Mouse (Mus musculus): ENCODE data around the gene Tmed5. TPM values are rescaled to one million over a fixed set of nuclear protein-coding genes. Genes with fewer than 3 reads are reported as not detected.

Tmed5 gene
- polyA plus RNA-seq (2011; ENCODE audit: insufficient read depth, insufficient read length, low read depth, missing spikeins), result 34.3 and 37.0 TPM in 2 replicates

DNA sequence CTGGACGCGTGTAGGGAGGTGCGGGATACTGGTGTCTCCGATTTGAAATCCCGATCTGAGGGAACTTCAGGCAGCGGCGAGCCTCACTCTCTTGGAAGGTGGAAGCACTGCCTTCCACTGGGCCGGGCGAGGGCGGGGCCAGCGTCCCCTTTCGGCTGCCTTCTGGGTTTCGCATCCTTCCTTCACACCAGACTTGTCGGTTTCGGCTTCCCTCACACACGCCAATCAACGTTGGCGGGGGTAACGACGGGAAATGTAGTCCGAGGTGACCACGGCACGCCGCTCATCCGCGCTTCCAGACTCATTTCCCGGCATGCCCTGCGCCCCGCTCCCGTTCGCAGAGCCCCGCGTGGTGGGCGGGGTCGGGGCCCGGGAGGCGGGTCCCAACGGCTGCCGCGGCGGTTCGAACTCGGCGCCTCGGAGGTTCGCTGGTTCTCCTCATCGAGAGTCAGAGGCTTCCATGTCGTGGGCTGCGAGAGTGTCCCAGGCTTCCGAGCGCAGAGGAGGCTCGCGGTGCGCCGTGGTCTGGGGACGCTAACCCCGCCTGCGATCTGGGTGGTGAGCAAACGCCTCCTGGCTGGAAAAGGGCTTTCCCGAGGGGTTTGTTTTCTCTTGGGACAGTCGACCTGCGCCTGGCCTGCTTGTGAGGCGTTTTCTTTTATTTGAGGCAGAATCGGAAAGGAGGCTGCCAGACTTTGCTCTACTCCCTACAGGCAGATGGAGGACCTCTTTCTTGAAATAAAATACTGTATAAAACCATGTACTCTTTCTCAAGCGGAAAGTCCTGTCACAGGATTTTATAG, at the start of gene Tmed5, which contains the start of gene Ccdc18:
Gene Tmed5 (minus strand): TSS at position 180 of the 803 bp plus-strand sequence.
Gene Ccdc18 (plus strand): TSS at position 435 of the 803 bp plus-strand sequence.
- Histone ChIP-seq H3K27me3 (ENCODE audit: control insufficient read depth, insufficient read depth, low read length, poor library complexity, severe bottlenecking) (no peaks in the 10 kb centered on the region), H3K27ac (ENCODE audit: insufficient read depth, low read length) (peak within 1 kb of the TSS; percentile 77), H3K9me3 (replicated peaks; ENCODE audit: control insufficient read depth, insufficient read depth, low read length, poor library complexity, severe bottlenecking) (no peaks in the 10 kb centered on the region), H3K9ac (ENCODE audit: low read depth, poor library complexity, severe bottlenecking) (peak within 1 kb of the TSS; percentile 82), H3K4me3 (ENCODE audit: low read depth, low read length) (peak within 1 kb of the TSS; percentile 89), H3K4me1 (ENCODE audit: control insufficient read depth, insufficient read depth, low read length) (no peaks in the 10 kb centered on the region), H3K36me3 (ENCODE audit: control insufficient read depth, insufficient read depth, low read length, poor library complexity, severe bottlenecking) (peaks cover 13% of the 10 kb centered on the region)
- peak; percentile 79 for TF ChIP-seq POLR2A (IDR thresholded peaks at IDR 0.05; ENCODE audit: insufficient read depth, low read length)
- TF ChIP-seq EP300 (IDR thresholded peaks at IDR 0.05; ENCODE audit: insufficient read depth, low read depth, low read length), result no peak

GRCm38 (mm10) chr5:108163695-108164094, 31.3 kb upstream of the Tmed5 start:
- TF ChIP-seq POLR2A (IDR thresholded peaks at IDR 0.05; ENCODE audit: insufficient read depth, low read length), result no peak
- TF ChIP-seq CTCF (IDR thresholded peaks at IDR 0.05; ENCODE audit: low read depth, low read length), result peak; percentile 14
- no peaks in the 10 kb centered on the region for H3K27me3 ChIP-seq (ENCODE audit: control insufficient read depth, insufficient read depth, low read length, poor library complexity, severe bottlenecking)
- H3K9me3 ChIP-seq (replicated peaks; ENCODE audit: control insufficient read depth, insufficient read depth, low read length, poor library complexity, severe bottlenecking), result no peaks in the 10 kb centered on the region
- no peak overlapping the region for H3K27ac ChIP-seq (ENCODE audit: insufficient read depth, low read length)
- no peak overlapping the region for H3K4me3 ChIP-seq (ENCODE audit: low read depth, low read length)
- no peaks in the 10 kb centered on the region for H3K36me3 ChIP-seq (ENCODE audit: control insufficient read depth, insufficient read depth, low read length, poor library complexity, severe bottlenecking)
- no peak overlapping the region for H3K9ac ChIP-seq (ENCODE audit: low read depth, poor library complexity, severe bottlenecking)
- no peaks in the 10 kb centered on the region for H3K4me1 ChIP-seq (ENCODE audit: control insufficient read depth, insufficient read depth, low read length)

GRCm38 (mm10) chr5:108160796-108161195, 28.4 kb upstream of the Tmed5 start:
- Histone ChIP-seq H3K27me3 (ENCODE audit: control insufficient read depth, insufficient read depth, low read length, poor library complexity, severe bottlenecking) (no peaks in the 10 kb centered on the region), H3K27ac (ENCODE audit: insufficient read depth, low read length) (no peak overlapping the region), H3K9me3 (replicated peaks; ENCODE audit: control insufficient read depth, insufficient read depth, low read length, poor library complexity, severe bottlenecking) (no peaks in the 10 kb centered on the region), H3K4me1 (ENCODE audit: control insufficient read depth, insufficient read depth, low read length) (no peaks in the 10 kb centered on the region), H3K36me3 (ENCODE audit: control insufficient read depth, insufficient read depth, low read length, poor library complexity, severe bottlenecking) (no peaks in the 10 kb centered on the region; the same call in 1 of the 2 replicates), H3K4me3 (ENCODE audit: low read depth, low read length) (no peak overlapping the region), H3K9ac (ENCODE audit: low read depth, poor library complexity, severe bottlenecking) (no peak overlapping the region)
- TF ChIP-seq POLR2A (IDR thresholded peaks at IDR 0.05; ENCODE audit: insufficient read depth, low read length) (no peak), EP300 (IDR thresholded peaks at IDR 0.05; ENCODE audit: insufficient read depth, low read depth, low read length) (no peak), CTCF (IDR thresholded peaks at IDR 0.05; ENCODE audit: low read depth, low read length) (no peak)

GRCm38 (mm10) chr5:108152592-108152991, 20.2 kb upstream of the Tmed5 start:
- no peaks in the 10 kb centered on the region for H3K27me3 ChIP-seq (ENCODE audit: control insufficient read depth, insufficient read depth, low read length, poor library complexity, severe bottlenecking)
- no peak overlapping the region for H3K27ac ChIP-seq (ENCODE audit: insufficient read depth, low read length)
- H3K4me1 ChIP-seq (ENCODE audit: control insufficient read depth, insufficient read depth, low read length), result no peaks in the 10 kb centered on the region
- no peak overlapping the region for H3K9ac ChIP-seq (ENCODE audit: low read depth, poor library complexity, severe bottlenecking)
- no peaks in the 10 kb centered on the region for H3K9me3 ChIP-seq (replicated peaks; ENCODE audit: control insufficient read depth, insufficient read depth, low read length, poor library complexity, severe bottlenecking)
- no peak overlapping the region for H3K4me3 ChIP-seq (ENCODE audit: low read depth, low read length)
- no peaks in the 10 kb centered on the region; the same call in 1 of the 2 replicates for H3K36me3 ChIP-seq (ENCODE audit: control insufficient read depth, insufficient read depth, low read length, poor library complexity, severe bottlenecking)
- TF ChIP-seq POLR2A (IDR thresholded peaks at IDR 0.05; ENCODE audit: insufficient read depth, low read length) (no peak), EP300 (IDR thresholded peaks at IDR 0.05; ENCODE audit: insufficient read depth, low read depth, low read length) (no peak), CTCF (IDR thresholded peaks at IDR 0.05; ENCODE audit: low read depth, low read length) (no peak)

- TF ChIP-seq EP300 (IDR thresholded peaks at IDR 0.05; ENCODE audit: insufficient read depth, low read depth, low read length) (0 out of 2 replicates have a peak, but pooled peaks have one; percentile 15), CTCF (IDR thresholded peaks at IDR 0.05; ENCODE audit: low read depth, low read length) (no peak), POLR2A (IDR thresholded peaks at IDR 0.05; ENCODE audit: insufficient read depth, low read length) (no peak)
- no peaks in the 10 kb centered on the region for H3K9me3 ChIP-seq (replicated peaks; ENCODE audit: control insufficient read depth, insufficient read depth, low read length, poor library complexity, severe bottlenecking)
- H3K4me3 ChIP-seq (ENCODE audit: low read depth, low read length), result peak overlapping the region; percentile 89
- peak overlapping the region; percentile 82 for H3K9ac ChIP-seq (ENCODE audit: low read depth, poor library complexity, severe bottlenecking)
- peaks cover 14% of the 10 kb centered on the region for H3K36me3 ChIP-seq (ENCODE audit: control insufficient read depth, insufficient read depth, low read length, poor library complexity, severe bottlenecking)
- H3K27ac ChIP-seq (ENCODE audit: insufficient read depth, low read length), result peak overlapping the region; percentile 59
- H3K4me1 ChIP-seq (ENCODE audit: control insufficient read depth, insufficient read depth, low read length), result no peaks in the 10 kb centered on the region
- H3K27me3 ChIP-seq (ENCODE audit: control insufficient read depth, insufficient read depth, low read length, poor library complexity, severe bottlenecking), result no peaks in the 10 kb centered on the region
Measured at GRCm38 (mm10) chr5:108131849-108132440, 475 bp downstream of the Tmed5 start.
